Mouse (Mus musculus): ENCODE measurements around the gene Sik1.

Gene Sik1

DNA sequence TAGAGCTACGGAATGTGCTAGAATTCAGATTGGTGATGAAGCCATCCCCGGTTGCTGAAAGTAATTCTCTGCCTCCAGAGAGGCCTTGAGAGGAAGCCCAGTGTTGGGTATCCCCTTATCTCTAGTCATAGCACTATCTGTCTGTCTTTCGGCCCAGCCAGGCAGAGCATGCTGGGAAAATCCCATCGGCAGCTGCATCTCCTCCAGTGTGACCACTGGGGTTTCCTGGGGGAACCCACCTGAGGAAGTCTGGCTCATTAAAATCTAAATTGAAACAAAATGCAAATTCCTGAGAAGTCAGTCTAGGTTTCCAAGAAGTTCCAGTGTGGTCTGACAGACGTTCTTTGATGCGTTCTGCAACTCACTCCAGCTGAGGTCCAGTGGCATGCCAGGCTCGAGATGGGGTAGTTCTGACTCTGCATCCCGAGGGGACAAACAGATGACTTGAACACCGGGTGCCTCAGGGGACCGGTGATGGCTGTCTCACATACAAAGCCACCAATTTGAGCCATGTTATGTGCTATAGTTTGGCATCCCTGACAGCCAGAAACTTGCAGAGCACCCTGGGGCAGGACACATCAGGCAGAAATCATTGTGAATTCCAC is 19.8 kb upstream of the Sik1 start:
- no peak for DNase-seq (ENCODE audit: low read depth, low spot score)

DNA sequence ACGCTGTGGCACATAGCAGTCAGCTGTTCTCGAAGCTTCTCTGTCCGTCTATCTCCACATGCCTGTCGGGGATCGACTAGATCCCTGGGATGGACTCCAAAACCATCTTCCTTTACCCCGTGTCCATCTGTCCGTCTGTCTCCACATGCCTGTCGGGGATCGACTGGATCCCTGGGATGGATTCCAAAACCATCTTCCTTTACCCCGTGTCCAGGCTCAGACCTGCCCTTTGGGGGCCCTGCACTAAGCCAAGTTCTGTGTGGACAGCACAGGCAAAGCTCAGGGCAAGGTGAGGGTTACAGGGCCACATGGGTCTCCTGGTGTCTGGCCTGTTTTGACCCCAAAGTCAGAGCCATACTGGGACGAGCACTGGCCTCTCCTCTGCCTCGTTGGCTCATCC is 19.1 kb upstream of the Sik1 start:
- no peak for DNase-seq (ENCODE audit: low read depth, low spot score)

DNA sequence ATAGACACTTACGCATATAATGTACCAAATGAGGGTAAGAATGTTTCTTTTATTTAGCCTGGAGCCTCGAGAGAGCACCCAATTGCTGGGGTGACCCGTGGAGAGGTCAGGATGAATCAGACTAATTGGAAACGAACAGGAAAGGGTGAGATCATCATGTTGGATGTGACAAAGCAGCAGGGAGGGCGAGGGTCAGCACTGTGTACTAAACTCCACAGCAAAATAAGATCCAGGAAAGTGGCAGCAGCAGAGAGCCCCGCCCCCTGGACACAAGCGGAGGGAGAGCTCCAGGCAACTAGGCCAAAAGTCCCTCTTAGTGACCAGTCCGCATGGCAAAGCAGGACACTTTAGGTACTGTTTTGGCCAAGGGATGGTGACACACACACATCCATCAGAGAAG is 18.4 kb upstream of the Sik1 start:
- no peak for DNase-seq (ENCODE audit: low read depth, low spot score)

DNA sequence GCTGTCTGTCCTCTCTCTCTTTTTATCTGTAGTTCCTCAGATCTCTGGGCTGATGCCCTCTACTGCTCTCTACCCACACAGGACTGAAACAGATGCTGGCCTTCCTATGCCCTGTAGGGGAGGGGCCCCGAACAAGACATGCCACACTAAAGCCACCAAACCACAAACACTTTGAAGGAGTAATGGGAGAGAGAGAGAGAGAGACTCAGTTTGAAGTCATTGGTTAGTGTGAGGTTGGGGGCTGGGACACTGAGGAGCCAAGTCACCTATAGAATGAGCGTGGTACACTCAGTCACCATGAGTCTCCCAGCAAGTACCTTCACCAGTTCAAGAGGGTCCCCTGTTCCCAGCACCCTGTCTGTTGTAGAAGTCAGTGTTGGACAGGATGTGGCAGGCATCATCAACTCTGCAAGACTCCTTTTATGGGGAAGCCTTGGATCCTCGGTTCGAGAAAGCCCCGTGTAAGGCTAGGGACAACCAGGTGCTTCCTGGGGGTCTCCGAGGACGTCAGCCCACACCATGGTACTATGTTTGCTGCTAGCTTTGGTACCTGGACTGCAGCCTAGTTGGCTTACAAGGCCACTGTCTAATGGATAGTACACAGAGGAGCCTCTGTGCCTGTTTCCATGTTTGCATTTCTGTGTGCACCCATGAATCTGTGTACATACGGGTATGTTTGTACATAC is 17.7 kb upstream of the Sik1 start:
- no peak for DNase-seq (ENCODE audit: low read depth, low spot score)

DNA sequence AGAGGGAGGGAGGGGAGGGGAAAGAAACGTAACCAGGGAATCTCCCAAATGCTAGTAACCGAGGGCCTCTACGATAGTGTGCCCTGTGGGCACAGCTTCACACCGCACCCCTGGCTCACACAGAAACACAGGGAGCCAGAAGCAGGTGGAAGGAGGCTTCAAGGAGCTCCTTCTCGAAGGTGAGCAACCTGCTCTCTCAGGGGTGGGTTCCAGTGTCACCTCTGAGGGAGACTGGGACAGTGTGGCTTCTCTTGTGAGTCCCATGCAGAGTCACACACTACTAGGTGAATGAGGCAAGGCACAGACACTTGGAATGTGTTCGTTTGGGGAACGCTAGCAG is 17.2 kb upstream of the Sik1 start:
- DNase-seq (ENCODE audit: low read depth, low spot score): no peak

DNA sequence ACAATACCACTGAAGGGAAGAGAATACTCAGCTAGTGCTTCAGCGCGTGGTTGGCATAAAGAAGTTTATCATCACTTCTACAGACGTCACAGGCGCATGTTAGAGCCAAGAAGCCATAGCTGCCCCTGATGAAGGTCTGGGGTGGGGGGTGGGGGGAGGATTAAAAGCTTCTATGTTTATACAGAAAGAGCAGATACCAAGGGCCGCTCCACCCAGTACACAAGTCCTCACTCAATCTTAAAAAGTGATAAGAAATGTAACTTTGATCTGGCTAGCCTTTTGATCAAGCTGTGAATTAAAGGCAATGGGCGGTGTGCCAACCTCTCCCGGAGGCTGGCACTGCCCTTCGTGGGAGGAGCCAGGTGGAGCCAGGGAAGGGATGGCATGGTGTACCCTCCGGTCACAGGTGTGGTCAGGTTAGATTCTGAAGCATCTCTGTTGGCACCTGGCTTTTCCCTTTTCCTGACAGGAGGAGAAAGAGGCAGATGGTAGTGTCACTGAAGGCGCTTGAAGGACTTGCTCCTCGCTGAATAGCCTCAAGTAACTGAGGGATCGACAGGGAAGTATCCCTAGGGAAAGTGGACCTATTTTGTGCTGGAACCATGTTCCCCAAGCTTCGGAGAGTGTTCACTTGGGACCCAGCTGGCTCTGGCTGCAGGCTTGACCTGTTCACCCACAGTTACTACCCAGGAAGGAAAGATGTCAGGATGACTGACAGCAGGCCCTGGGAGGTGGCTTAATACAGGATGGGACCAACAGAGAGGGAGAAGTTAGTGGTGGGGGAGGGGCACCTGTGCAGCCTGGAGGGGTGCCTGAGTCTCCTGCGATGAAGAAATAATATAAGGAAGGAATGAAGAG is 16.6 kb upstream of the Sik1 start:
- no peak for DNase-seq (ENCODE audit: low read depth, low spot score)

DNA sequence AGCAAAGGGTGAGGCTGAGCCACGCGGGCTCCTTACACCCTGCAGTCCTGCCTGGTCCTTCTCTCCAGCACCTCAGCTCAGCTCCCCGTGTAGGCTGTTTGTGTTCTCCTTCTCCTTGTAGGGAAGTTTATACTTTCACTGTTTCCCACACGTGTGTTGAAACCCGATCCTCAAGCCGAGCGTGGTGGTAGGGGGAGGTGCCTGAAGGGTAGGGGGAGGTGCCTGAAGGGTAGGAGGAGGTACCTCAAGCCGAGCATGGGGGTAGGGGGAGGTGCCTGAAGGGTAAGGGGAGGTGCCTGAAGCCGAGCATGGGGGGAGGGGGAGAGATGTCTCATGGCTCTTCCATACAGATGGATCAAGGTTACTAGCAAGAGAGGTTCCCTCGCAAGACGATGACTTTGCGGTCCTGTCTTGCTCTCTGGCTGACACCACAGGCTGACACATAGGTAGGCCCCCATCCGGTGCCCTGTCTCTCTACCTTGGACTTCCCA is 15.4 kb upstream of the Sik1 start:
- DNase-seq (ENCODE audit: low read depth, low spot score): no peak

- DNase-seq (ENCODE audit: low read depth, low spot score): no peak
Observed at GRCm38 (mm10) chr17:31870446-31870845, 14.8 kb upstream of the Sik1 start.

DNA sequence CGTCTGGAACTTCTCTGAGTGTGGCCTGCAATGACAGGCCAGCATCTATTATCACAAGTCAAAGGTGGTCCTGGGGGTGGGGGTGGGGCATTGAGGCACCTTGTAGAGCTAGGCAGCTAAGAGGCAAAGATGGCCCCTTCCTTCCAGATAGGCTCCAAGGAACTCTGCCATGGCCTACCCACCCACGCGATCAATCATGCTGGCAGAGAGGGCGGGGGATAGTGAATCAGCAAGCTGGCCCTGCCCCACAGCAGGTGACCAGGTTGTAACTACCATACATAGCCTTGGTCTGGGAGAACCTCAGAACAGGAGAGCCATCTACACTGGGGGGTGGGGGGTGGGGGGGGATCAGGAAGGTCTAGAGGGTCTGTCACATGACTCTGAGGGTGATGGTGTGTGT is 12.5 kb upstream of the Sik1 start:
- DNase-seq (ENCODE audit: low read depth, low spot score): no peak

DNA sequence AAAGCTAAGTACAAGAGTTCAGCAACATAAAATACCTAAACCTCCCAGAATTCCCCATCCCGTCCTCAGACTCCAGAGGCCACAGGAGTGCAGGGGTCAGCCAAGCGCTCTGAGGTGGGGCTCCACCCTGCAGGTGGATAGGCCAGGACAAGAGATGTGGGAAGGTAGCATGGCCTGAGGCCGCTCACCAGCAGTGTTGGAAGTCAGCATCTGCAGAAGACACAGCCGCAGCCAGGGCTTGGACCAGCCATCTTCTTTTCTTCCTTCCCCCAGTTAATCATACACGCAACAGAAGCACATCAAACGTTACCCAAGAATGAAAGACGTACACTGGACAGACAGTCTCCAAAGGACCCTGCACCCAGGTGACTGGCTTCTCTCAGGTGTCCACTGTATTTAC is 11.5 kb upstream of the Sik1 start:
- DNase-seq (ENCODE audit: low read depth, low spot score): no peak

DNA sequence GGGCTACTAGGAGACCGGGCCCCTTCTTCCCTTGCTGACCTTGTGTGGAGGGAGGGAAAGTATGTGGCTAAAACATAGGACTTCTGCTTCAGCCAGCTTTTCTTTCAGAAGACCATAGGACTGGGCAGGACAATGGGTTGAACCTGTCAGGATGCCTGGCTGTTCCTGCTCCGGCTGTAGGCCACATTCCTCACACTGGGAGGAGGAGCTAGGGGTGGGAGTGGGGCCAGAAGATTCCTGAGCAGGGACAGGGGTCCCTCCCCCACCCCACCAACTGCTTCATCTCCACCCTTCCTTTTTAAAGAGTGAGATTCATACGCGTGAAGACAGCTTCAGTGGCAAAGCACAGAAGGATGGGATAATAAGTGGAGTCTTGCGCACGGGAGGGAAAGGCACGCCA is 10.0 kb upstream of the Sik1 start:
- DNase-seq (ENCODE audit: low read depth, low spot score): no peak

DNA sequence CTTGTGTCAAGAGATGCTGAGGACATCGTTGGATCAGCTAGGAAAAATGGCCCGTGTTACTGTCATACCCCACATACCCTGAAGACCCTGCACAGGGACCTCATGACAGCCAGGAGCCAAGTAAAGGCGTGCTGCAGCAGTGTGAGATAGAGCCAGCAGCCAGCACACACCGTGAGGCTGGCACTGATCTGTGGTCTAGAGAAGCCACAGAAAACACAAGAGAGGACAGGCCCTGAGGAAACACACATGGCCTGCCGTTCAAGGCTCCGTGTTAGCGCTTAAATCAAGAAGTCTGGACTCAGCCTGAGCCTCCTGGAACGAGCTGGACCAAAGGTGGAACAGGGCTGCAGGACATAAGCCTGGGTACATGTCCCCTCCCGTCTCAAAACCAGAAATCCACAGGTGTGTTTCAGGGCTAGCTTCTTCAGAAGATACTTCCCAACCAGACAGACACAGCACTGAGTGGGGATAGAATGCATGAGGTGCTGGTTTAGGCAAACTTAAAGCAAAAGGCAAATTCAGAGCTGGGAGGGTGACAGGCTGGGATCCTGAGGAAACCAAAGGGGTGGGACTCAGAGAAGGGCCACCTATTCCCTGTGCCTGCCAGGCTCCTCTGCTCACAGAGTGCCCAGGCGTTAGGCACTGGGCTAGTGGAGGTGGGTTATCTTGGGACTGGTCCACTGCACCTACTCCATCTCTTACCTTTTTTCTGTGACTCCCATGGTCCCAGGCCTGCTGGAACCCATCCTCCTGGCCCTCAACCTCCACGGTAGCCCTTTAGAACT is 9.3 kb upstream of the Sik1 start:
- no peak for DNase-seq (ENCODE audit: low read depth, low spot score)

DNA sequence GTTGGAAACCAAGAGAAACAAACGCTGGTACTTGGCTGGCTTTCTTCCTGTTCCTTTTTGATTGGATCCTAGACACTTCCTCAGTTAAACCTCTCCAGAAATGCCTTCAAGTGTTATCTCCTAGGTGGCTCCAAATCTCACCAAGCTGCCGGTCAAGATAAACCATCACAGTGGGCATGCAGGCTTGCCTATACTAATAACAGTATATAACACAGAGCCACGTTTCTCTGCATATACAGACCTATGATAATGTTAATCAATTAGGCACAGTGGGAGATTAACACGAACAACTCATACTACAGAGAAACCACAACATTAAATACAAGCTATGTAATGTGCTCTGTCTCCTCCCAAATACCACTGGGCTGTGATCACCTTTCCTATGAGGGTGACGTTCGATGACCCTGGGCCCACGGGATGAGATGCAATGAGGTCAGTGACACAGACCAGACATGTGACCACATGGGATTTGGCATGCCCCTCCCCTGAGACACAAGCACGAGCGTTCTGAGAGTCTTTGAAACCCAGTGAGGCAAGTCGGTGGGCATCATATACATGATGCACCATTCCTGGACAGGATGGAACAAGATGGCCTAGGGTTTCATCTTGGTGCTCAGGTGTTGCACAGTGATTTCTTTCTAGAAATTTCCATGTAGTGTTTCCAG is 7.7 kb upstream of the Sik1 start:
- no peak for DNase-seq (ENCODE audit: low read depth, low spot score)

DNA sequence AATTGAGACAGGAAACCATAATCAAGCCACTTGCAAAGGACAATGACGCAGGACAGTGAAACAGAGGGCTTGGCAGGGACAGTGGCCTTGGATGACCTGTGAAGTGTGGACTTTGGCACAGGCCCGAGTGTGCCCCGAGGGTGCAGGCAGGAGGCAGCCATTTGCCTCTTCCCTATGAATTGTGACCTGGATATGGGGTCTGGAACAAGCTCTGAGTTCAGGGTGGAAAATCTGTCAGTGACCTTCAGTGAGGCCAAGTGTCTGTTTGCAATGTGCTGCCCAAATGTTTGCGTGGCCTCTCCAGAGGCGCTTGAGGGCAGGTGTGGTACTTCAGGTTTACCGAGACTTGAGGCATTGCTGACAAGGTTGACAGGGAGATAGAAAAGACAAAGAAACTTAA is 6.5 kb upstream of the Sik1 start:
- DNase-seq (ENCODE audit: low read depth, low spot score): no peak

- DNase-seq (ENCODE audit: low read depth, low spot score): no peak
Observed at GRCm38 (mm10) chr17:31861661-31862060, 6.1 kb upstream of the Sik1 start.

GRCm38 (mm10) chr17:31860856-31861255 is 5.3 kb upstream of the Sik1 start:
- DNase-seq (ENCODE audit: low read depth, low spot score): no peak

- no peak for DNase-seq (ENCODE audit: low read depth, low spot score)
Observed at GRCm38 (mm10) chr17:31859367-31859766, 3.8 kb upstream of the Sik1 start.

- DNase-seq (ENCODE audit: low read depth, low spot score): no peak
Observed at GRCm38 (mm10) chr17:31858786-31859185, 3.2 kb upstream of the Sik1 start.

- DNase-seq (ENCODE audit: low read depth, low spot score): no peak
Observed at GRCm38 (mm10) chr17:31857903-31858426, 2.4 kb upstream of the Sik1 start.

- no peak for DNase-seq (ENCODE audit: low read depth, low spot score)
Observed at GRCm38 (mm10) chr17:31857251-31857650, 1.6 kb upstream of the Sik1 start.

DNA sequence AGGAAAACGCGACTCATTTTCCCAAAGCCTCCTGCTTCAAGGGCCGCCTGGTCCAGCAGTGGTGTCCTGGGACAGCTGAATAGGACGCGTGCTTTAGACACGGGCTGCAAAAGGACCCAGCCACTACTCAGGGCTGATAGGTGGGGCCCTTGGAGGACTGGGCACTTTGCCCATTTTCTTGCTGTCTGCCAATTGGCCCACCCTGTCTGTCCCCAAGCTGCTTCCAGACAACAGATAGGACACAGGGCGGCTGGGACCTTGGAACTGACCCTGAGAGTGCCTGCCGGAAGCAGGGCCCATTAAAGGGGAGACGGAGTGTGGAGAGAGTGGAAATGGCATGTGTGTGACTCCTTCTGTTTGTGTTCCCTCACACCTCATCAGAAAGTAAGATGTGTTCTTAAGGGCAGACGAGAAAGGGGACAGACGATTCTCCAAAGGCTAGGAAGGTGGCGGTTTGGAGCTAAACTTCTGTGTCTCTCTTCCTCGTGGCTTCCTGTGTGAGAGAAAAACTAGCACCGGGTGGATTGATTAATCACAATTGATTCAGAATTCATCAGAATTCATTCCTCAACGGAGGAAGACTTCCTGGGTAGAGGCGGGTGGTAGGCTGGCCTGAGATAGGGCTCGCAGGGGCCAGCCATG is 1.0 kb upstream of the Sik1 start:
- DNase-seq (ENCODE audit: low read depth, low spot score): peak; percentile 4
